Mouse (Mus musculus): ENCODE measurements around the gene Rab9. TPM values are rescaled to one million over a fixed set of nuclear protein-coding genes. Genes with fewer than 3 reads are reported as not detected.

Rab9 gene
- polyA plus RNA-seq, 1 experiment from 2014 or later: 66.8 TPM

- Histone ChIP-seq H3K9me3 (replicated peaks; ENCODE audit: control insufficient read depth, low read length) (no peaks in the 10 kb centered on the region), H3K9ac (replicated peaks; ENCODE audit: low read length) (peak within 1 kb of the TSS; percentile 75), H3K4me2 (ENCODE audit: low read depth, low read length) (peak within 1 kb of the TSS; percentile 52), H3K36me3 (replicated peaks; ENCODE audit: control insufficient read depth, insufficient read depth, low read depth, low read length) (no peaks in the 10 kb centered on the region), H3K27ac (replicated peaks; ENCODE audit: low read depth, low read length) (peak within 1 kb of the TSS; percentile 52; the same call in 1 of the 2 replicates), H3K4me3 (ENCODE audit: low read depth, low read length) (peak within 1 kb of the TSS; percentile 52), H3K4me1 (ENCODE audit: control insufficient read depth, insufficient read depth, low read length) (no peaks in the 10 kb centered on the region), H3K27me3 (ENCODE audit: control insufficient read depth, insufficient read depth, low read length) (peaks cover 9% of the 10 kb centered on the region)
- DNase-seq (ENCODE audit: low spot score) (peak; percentile 93), ATAC-seq (replicated peaks; ENCODE audit: insufficient number of reproducible peaks, low FRiP score, low TSS enrichment, low read depth) (peak; percentile 98)
- whole genome bisulfite sequencing: 12% methylated on average over 38 of the region's 44 CpGs
Observed at GRCm38 (mm10) chrX:166440616-166441063, 39.0 kb downstream of the Rab9 start, which contains the start of gene Ofd1. TSS of gene Ofd1 (minus strand) at chrX:166440704.

GRCm38 (mm10) chrX:166440036-166440615 lies 39.5 kb downstream of the Rab9 start, which contains the start of gene Trappc2:
TSS of gene Trappc2 (plus strand) at chrX:166440574.
- H3K9me3 ChIP-seq (replicated peaks; ENCODE audit: control insufficient read depth, low read length): no peaks in the 10 kb centered on the region
- ATAC-seq (replicated peaks; ENCODE audit: insufficient number of reproducible peaks, low FRiP score, low TSS enrichment, low read depth) (peak; percentile 72), DNase-seq (ENCODE audit: low spot score) (no peak)
- no peaks in the 10 kb centered on the region for H3K36me3 ChIP-seq (replicated peaks; ENCODE audit: control insufficient read depth, insufficient read depth, low read depth, low read length)
- peak within 1 kb of the TSS; percentile 52 for H3K4me3 ChIP-seq (ENCODE audit: low read depth, low read length)
- no peaks in the 10 kb centered on the region for H3K4me1 ChIP-seq (ENCODE audit: control insufficient read depth, insufficient read depth, low read length)
- H3K27me3 ChIP-seq (ENCODE audit: control insufficient read depth, insufficient read depth, low read length): peaks cover 9% of the 10 kb centered on the region
- peak within 1 kb of the TSS; percentile 52; the same call in 1 of the 2 replicates for H3K27ac ChIP-seq (replicated peaks; ENCODE audit: low read depth, low read length)
- H3K4me2 ChIP-seq (ENCODE audit: low read depth, low read length): peak within 1 kb of the TSS; percentile 52
- 25% methylated on average over 25 of the region's 36 CpGs for WGBS
- H3K9ac ChIP-seq (replicated peaks; ENCODE audit: low read length): peak within 1 kb of the TSS; percentile 75

GRCm38 (mm10) chrX:166434812-166435211 lies 44.9 kb downstream of the Rab9 start:
- no peaks in the 10 kb centered on the region for H3K36me3 ChIP-seq (replicated peaks; ENCODE audit: control insufficient read depth, insufficient read depth, low read depth, low read length)
- ATAC-seq (replicated peaks; ENCODE audit: insufficient number of reproducible peaks, low FRiP score, low TSS enrichment, low read depth) (no peak), DNase-seq (ENCODE audit: low spot score) (peak; percentile 63)
- no peak overlapping the region for H3K27ac ChIP-seq (replicated peaks; ENCODE audit: low read depth, low read length)
- no peak overlapping the region for H3K4me2 ChIP-seq (ENCODE audit: low read depth, low read length)
- 57% methylated on average over 2 of the region's 2 CpGs for WGBS
- no peaks in the 10 kb centered on the region for H3K4me1 ChIP-seq (ENCODE audit: control insufficient read depth, insufficient read depth, low read length)
- H3K4me3 ChIP-seq (ENCODE audit: low read depth, low read length): no peak overlapping the region
- no peak overlapping the region for H3K9ac ChIP-seq (replicated peaks; ENCODE audit: low read length)
- H3K27me3 ChIP-seq (ENCODE audit: control insufficient read depth, insufficient read depth, low read length): no peaks in the 10 kb centered on the region
- H3K9me3 ChIP-seq (replicated peaks; ENCODE audit: control insufficient read depth, low read length): no peaks in the 10 kb centered on the region

- Histone ChIP-seq H3K27ac (replicated peaks; ENCODE audit: low read depth, low read length) (no peak overlapping the region), H3K9me3 (replicated peaks; ENCODE audit: control insufficient read depth, low read length) (no peaks in the 10 kb centered on the region), H3K9ac (replicated peaks; ENCODE audit: low read length) (no peak overlapping the region), H3K27me3 (ENCODE audit: control insufficient read depth, insufficient read depth, low read length) (no peaks in the 10 kb centered on the region), H3K4me3 (ENCODE audit: low read depth, low read length) (no peak overlapping the region), H3K36me3 (replicated peaks; ENCODE audit: control insufficient read depth, insufficient read depth, low read depth, low read length) (no peaks in the 10 kb centered on the region), H3K4me2 (ENCODE audit: low read depth, low read length) (no peak overlapping the region), H3K4me1 (ENCODE audit: control insufficient read depth, insufficient read depth, low read length) (no peaks in the 10 kb centered on the region)
- WGBS: 84% methylated on average over 5 of the region's 6 CpGs
- ATAC-seq (replicated peaks; ENCODE audit: insufficient number of reproducible peaks, low FRiP score, low TSS enrichment, low read depth) (no peak), DNase-seq (ENCODE audit: low spot score) (peak; percentile 47)
Observed at GRCm38 (mm10) chrX:166416196-166416595, 63.5 kb downstream of the Rab9 start.

GRCm38 (mm10) chrX:166407865-166408264 lies 71.8 kb downstream of the Rab9 start:
- ATAC-seq (replicated peaks; ENCODE audit: insufficient number of reproducible peaks, low FRiP score, low TSS enrichment, low read depth) (no peak), DNase-seq (ENCODE audit: low spot score) (no peak)
- Histone ChIP-seq H3K4me3 (ENCODE audit: low read depth, low read length) (no peak overlapping the region), H3K27me3 (ENCODE audit: control insufficient read depth, insufficient read depth, low read length) (no peaks in the 10 kb centered on the region), H3K27ac (replicated peaks; ENCODE audit: low read depth, low read length) (no peak overlapping the region), H3K4me2 (ENCODE audit: low read depth, low read length) (no peak overlapping the region), H3K9me3 (replicated peaks; ENCODE audit: control insufficient read depth, low read length) (no peaks in the 10 kb centered on the region), H3K4me1 (ENCODE audit: control insufficient read depth, insufficient read depth, low read length) (no peaks in the 10 kb centered on the region), H3K9ac (replicated peaks; ENCODE audit: low read length) (no peak overlapping the region), H3K36me3 (replicated peaks; ENCODE audit: control insufficient read depth, insufficient read depth, low read depth, low read length) (no peaks in the 10 kb centered on the region; the same call in 1 of the 2 replicates)

Other genes with a start within 250 kb of the Rab9 start
- gene Gpm6b, start 241.0 kb downstream of the Rab9 start, polyA plus RNA-seq (2014; fragmentation: Nextera tagmentation; extraction: Ambion mirVana): 30.6 and 31.7 TPM in 2 replicates
- 29.2 and 30.8 TPM in 2 replicates for gene Trappc2, start 39.3 kb downstream of the Rab9 start, polyA plus RNA-seq (2014; fragmentation: Nextera tagmentation; extraction: Ambion mirVana)
- gene Ofd1, start 39.2 kb downstream of the Rab9 start, polyA plus RNA-seq (2014; fragmentation: Nextera tagmentation; extraction: Ambion mirVana): 8.2 and 9.8 TPM in 2 replicates
- gene Tceanc, start 38.7 kb upstream of the Rab9 start, polyA plus RNA-seq (2014; fragmentation: Nextera tagmentation; extraction: Ambion mirVana): 10.7 and 12.3 TPM in 2 replicates
- 8.3 and 9.5 TPM in 2 replicates for gene Egfl6, start 105.9 kb upstream of the Rab9 start, polyA plus RNA-seq (2014; fragmentation: Nextera tagmentation; extraction: Ambion mirVana)

Data from embryonic facial prominence, embryonic 11.5 days (tissue).